Comparison of ENCODE assay signal across 9 mouse cellular contexts in genomic region chr4:105169826-105170810, GRCm38 (mm10). TPM values are rescaled to one million over a fixed set of nuclear protein-coding genes. Genes with fewer than 3 reads are reported as not detected.
DNase-seq lines count a peak whose midpoint lies in the region; ATAC-seq and TF ChIP-seq lines count a peak whose summit lies in the region.
"Had no signal": no experiment of that assay in that cellular context is flagged by ENCODE, and none has a peak within 500 bp of the region (broad histone marks: within the 10 kb centered on the region; RNA-seq: fewer than 3 reads in every experiment).

No protein-coding gene starts in this region.

- peak overlapping the region; percentile 35 for H3K4me2 ChIP-seq in hindbrain, postnatal 0 days (ENCODE audit: low read depth, low read length)
- peak overlapping the region; percentile 34 for H3K4me2 ChIP-seq in midbrain, embryonic 14.5 days (ENCODE audit: low read length)

- H3K27ac ChIP-seq in cortical plate, adult 2 months (ENCODE audit: insufficient read depth, low read length): peak overlapping the region; percentile 42
- H3K27ac ChIP-seq in hindbrain, postnatal 0 days: peak overlapping the region; percentile 74
- H3K27ac ChIP-seq in midbrain, embryonic 14.5 days (replicated peaks; ENCODE audit: low read depth, low read length): peak overlapping the region; percentile 82

- peaks cover 3% of the 10 kb centered on the region; the same call in 1 of the 2 replicates for H3K4me1 ChIP-seq in cortical plate, adult 2 months (ENCODE audit: control insufficient read depth, insufficient read depth, low read length)
- H3K4me1 ChIP-seq in hindbrain, postnatal 0 days (ENCODE audit: insufficient read depth, low read length): peaks cover 7% of the 10 kb centered on the region; the same call in 1 of the 2 replicates
- peaks cover 28% of the 10 kb centered on the region for H3K4me1 ChIP-seq in midbrain, embryonic 14.5 days (ENCODE audit: control insufficient read depth, insufficient read depth, low read length)

- ATAC-seq in hindbrain, postnatal 0 days: no peak
- peak; percentile 53; the same call in 1 of the 2 replicates for ATAC-seq in midbrain, embryonic 14.5 days (ENCODE audit: low FRiP score, low TSS enrichment)

- TF ChIP-seq POLR2A in cortical plate, adult 2 months (IDR thresholded peaks at IDR 0.05; ENCODE audit: extremely low read depth, insufficient read depth, low read length): no peak

- no peak overlapping the region for H3K9ac ChIP-seq in hindbrain, postnatal 0 days (replicated peaks; ENCODE audit: low read length)
- no peak overlapping the region; the same call in 1 of the 2 replicates for H3K9ac ChIP-seq in midbrain, embryonic 14.5 days (replicated peaks; ENCODE audit: low read length)

- TF ChIP-seq CTCF in cortical plate, adult 2 months (IDR thresholded peaks at IDR 0.05; ENCODE audit: extremely low read depth, insufficient read depth, low read length): no peak
- no peak for TF ChIP-seq CTCF in hindbrain, postnatal 0 days (IDR thresholded peaks at IDR 0.05; ENCODE audit: low read depth)

- 28% methylated on average over 16 of the region's 16 CpGs for WGBS in hindbrain, postnatal 0 days
- WGBS in midbrain, embryonic 14.5 days: 9% methylated on average over 16 of the region's 16 CpGs

- H3K36me3 ChIP-seq in hindbrain, postnatal 0 days (ENCODE audit: insufficient read depth, low read length): no peaks in the 10 kb centered on the region
- no peaks in the 10 kb centered on the region for H3K36me3 ChIP-seq in midbrain, embryonic 14.5 days (ENCODE audit: control insufficient read depth, insufficient read depth, low read length)

- H3K9me3 ChIP-seq in hindbrain, postnatal 0 days (ENCODE audit: low read length): no peaks in the 10 kb centered on the region
- H3K9me3 ChIP-seq in midbrain, embryonic 14.5 days (ENCODE audit: control insufficient read depth, low read length): no peaks in the 10 kb centered on the region

- peak; percentile 89 for DNase-seq in heart, adult 11 months
- no peak for DNase-seq in heart, adult 18-20 months
- no peak for DNase-seq in hindbrain, postnatal 0 days (ENCODE audit: low spot score)
- peak; percentile 71 for DNase-seq in midbrain, embryonic 14.5 days
- no peak for DNase-seq in urinary bladder, adult 2 months (ENCODE audit: low spot score)
- no peak for DNase-seq in cerebellum, postnatal 25 days
- no peak for DNase-seq in thymus, postnatal 25 days
- DNase-seq: heart, postnatal 10 days had no signal

- H3K27me3 ChIP-seq in hindbrain, postnatal 0 days (ENCODE audit: insufficient read depth, low read length): no peaks in the 10 kb centered on the region
- no peaks in the 10 kb centered on the region for H3K27me3 ChIP-seq in midbrain, embryonic 14.5 days (ENCODE audit: control insufficient read depth, insufficient read depth, low read length)

- H3K4me3 ChIP-seq in cortical plate, adult 2 months (ENCODE audit: insufficient read depth, low read length): no peak overlapping the region
- H3K4me3 ChIP-seq in hindbrain, postnatal 0 days (ENCODE audit: low read length): no peak overlapping the region
- H3K4me3 ChIP-seq in midbrain, embryonic 14.5 days (replicated peaks; ENCODE audit: low read depth, low read length): no peak overlapping the region

RNA-seq across cellular contexts. Expression of gene Plpp3, which starts 13.0 kb away (rescaled TPM):
- total RNA-seq in heart, adult 18-20 months (2021): 10 to 100 TPM; 56.4 to 57.5 TPM
- 258 and 263 TPM in 2 replicates for polyA plus RNA-seq in cortical plate, adult 2 months (2012; rRNA removed)
- total RNA-seq in hindbrain, postnatal 0 days (2014; rRNA removed): 167 and 174 TPM in 2 replicates
- 180 and 198 TPM in 2 replicates for polyA plus RNA-seq in hindbrain, postnatal 0 days (2015; fragmentation: Nextera tagmentation; extraction: Ambion mirVana)
- polyA plus RNA-seq in midbrain, embryonic 14.5 days (2014; fragmentation: Nextera tagmentation; extraction: Ambion mirVana): 51.7 and 62.4 TPM in 2 replicates
- 165 and 174 TPM in 2 replicates for polyA plus RNA-seq in urinary bladder, adult 2 months (2012; rRNA removed)

Comparison
In these comparisons a context has a peak if more than half of its experiments do, and no peak if none do; other contexts are left out.
1. DNase-seq: peak in heart, adult 11 months (single experiment) and midbrain, embryonic 14.5 days (single experiment); none in heart, adult 18-20 months (0 of 2), hindbrain, postnatal 0 days (single experiment), urinary bladder, adult 2 months (single experiment), cerebellum, postnatal 25 days (0 of 2) and thymus, postnatal 25 days (single experiment).
2. Peak in every context shown above with its lines, with median percentiles within 50 percentile points of each other: H3K27ac ChIP-seq.